Mouse (Mus musculus) kidney, embryonic 16.5 days (tissue): ENCODE data around the gene Gm10974. TPM values are rescaled to one million over a fixed set of nuclear protein-coding genes. Genes with fewer than 3 reads are reported as not detected.

ENCODE experiments used
- ATAC-seq: fragments of 200-750 bp; cut with Nextera tagmentation; 2 replicates; pipeline ENCODE4 v1.8.0; 2017; ENCODE audit warnings: moderate TSS enrichment; ENCODE audit not compliant: low FRiP score, low TSS enrichment
- H3K27ac ChIP-seq: fragments of 300-500 bp; sonication (generic); 2 replicates; pipeline ENCODE4 v1.5.1; 2014; ENCODE audit warnings: low read length
- H3K27me3 ChIP-seq: fragments of 300-500 bp; sonication (generic); 2 replicates; pipeline ENCODE4 v1.6.1; 2014; ENCODE audit warnings: low read length, control low read depth, mixed read lengths; ENCODE audit not compliant: insufficient read depth
- H3K36me3 ChIP-seq: fragments of 300-500 bp; sonication (generic); 2 replicates; pipeline ENCODE4 v1.6.1; 2014; ENCODE audit warnings: low read length, control low read depth, mixed read lengths; ENCODE audit not compliant: insufficient read depth
- H3K4me1 ChIP-seq: fragments of 300-500 bp; sonication (generic); 2 replicates; pipeline ENCODE4 v1.6.1; 2014; ENCODE audit warnings: low read length, control low read depth, mixed read lengths; ENCODE audit not compliant: insufficient read depth
- H3K4me2 ChIP-seq: fragments of 300-500 bp; sonication (generic); replicated peaks from 2 replicates; pipeline ENCODE4 v1.6.1; 2014; ENCODE audit warnings: low read depth, low read length
- H3K4me3 ChIP-seq: fragments of 300-500 bp; sonication (generic); 2 replicates; pipeline ENCODE4 v1.5.1; 2014; ENCODE audit warnings: mild to moderate bottlenecking, low read length
- H3K9ac ChIP-seq: fragments of 300-500 bp; sonication (generic); replicated peaks from 2 replicates; pipeline ENCODE4 v1.6.1; 2014; ENCODE audit warnings: low read length
- H3K9me3 ChIP-seq: fragments of 300-500 bp; sonication (generic); 2 replicates; pipeline ENCODE4 v1.6.1; 2016; ENCODE audit warnings: low read length, control low read depth
- WGBS: fragments of 180-500 bp; shearing (Covaris S2); extraction: QIAGEN DNeasy Blood & Tissue Kit; methylation state at CpG from one replicate; pipeline ENCODE4 v1.1.7; 2014; 5-methylcytosine and 5-hydroxymethylcytosine counted together
- polyA plus RNA-seq: library from polyadenylated mRNA; unstranded; fragments of >200 nt; fragmentation: Nextera tagmentation; extraction: Ambion mirVana; gene quantifications from 2 replicates; pipeline ENCODE4 v1.2.1, GENCODE M21; 2015

Gm10974 gene
- polyA plus RNA-seq, 1 experiment from 2014 or later = not detected

- no peak overlapping the region for H3K4me3 ChIP-seq
- H3K4me1 ChIP-seq = peaks cover 16% of the 10 kb centered on the region
- H3K9me3 ChIP-seq = no peaks in the 10 kb centered on the region
- H3K9ac ChIP-seq = no peak overlapping the region
- H3K36me3 ChIP-seq = no peaks in the 10 kb centered on the region
- H3K27ac ChIP-seq = no peak overlapping the region
- no peaks in the 10 kb centered on the region for H3K27me3 ChIP-seq
- 71% methylated on average over 6 of the region's 6 CpGs for WGBS
- no peak for ATAC-seq
- no peak overlapping the region for H3K4me2 ChIP-seq
Measured at GRCm38 (mm10) chr7:66409433-66409832, 43.7 kb downstream of the Gm10974 start.

GRCm38 (mm10) chr7:66413093-66413492 is 47.4 kb downstream of the Gm10974 start:
- Histone ChIP-seq H3K27me3 (no peaks in the 10 kb centered on the region), H3K9me3 (no peaks in the 10 kb centered on the region), H3K4me3 (no peak overlapping the region), H3K27ac (no peak overlapping the region), H3K36me3 (no peaks in the 10 kb centered on the region), H3K9ac (no peak overlapping the region), H3K4me1 (no peaks in the 10 kb centered on the region), H3K4me2 (no peak overlapping the region)
- WGBS = 72% methylated on average over 7 of the region's 7 CpGs
- ATAC-seq = no peak

GRCm38 (mm10) chr7:66416829-66417228 is 51.1 kb downstream of the Gm10974 start:
- ATAC-seq = no peak
- 77% methylated on average over 4 of the region's 4 CpGs for WGBS
- Histone ChIP-seq H3K36me3 (no peaks in the 10 kb centered on the region), H3K9ac (no peak overlapping the region), H3K27me3 (0 out of 2 replicates have a peak, but pooled peaks cover 4% of the 10 kb centered on the region), H3K4me3 (no peak overlapping the region), H3K9me3 (no peaks in the 10 kb centered on the region), H3K4me1 (no peaks in the 10 kb centered on the region; the same call in 1 of the 2 replicates), H3K27ac (no peak overlapping the region), H3K4me2 (no peak overlapping the region)

GRCm38 (mm10) chr7:66418981-66419380 is 53.3 kb downstream of the Gm10974 start:
- H3K27me3 ChIP-seq = 0 out of 2 replicates have a peak, but pooled peaks cover 4% of the 10 kb centered on the region
- no peak overlapping the region for H3K27ac ChIP-seq
- no peak for ATAC-seq
- no peak overlapping the region for H3K4me2 ChIP-seq
- 54% methylated on average over 12 of the region's 12 CpGs for WGBS
- H3K36me3 ChIP-seq = no peaks in the 10 kb centered on the region
- H3K9me3 ChIP-seq = no peaks in the 10 kb centered on the region
- no peak overlapping the region for H3K9ac ChIP-seq
- H3K4me3 ChIP-seq = no peak overlapping the region
- H3K4me1 ChIP-seq = no peaks in the 10 kb centered on the region; the same call in 1 of the 2 replicates

- WGBS = 66% methylated on average over 8 of the region's 8 CpGs
- H3K9me3 ChIP-seq = no peaks in the 10 kb centered on the region
- peak; percentile 63; the same call in 1 of the 2 replicates for ATAC-seq
- no peak overlapping the region for H3K9ac ChIP-seq
- no peaks in the 10 kb centered on the region for H3K36me3 ChIP-seq
- H3K27me3 ChIP-seq = peaks cover 26% of the 10 kb centered on the region
- no peak overlapping the region for H3K4me3 ChIP-seq
- H3K4me2 ChIP-seq = no peak overlapping the region
- H3K4me1 ChIP-seq = no peaks in the 10 kb centered on the region; the same call in 1 of the 2 replicates
- H3K27ac ChIP-seq = no peak overlapping the region
Measured at GRCm38 (mm10) chr7:66421903-66422302, 56.2 kb downstream of the Gm10974 start.

GRCm38 (mm10) chr7:66427053-66427436 is 61.3 kb downstream of the Gm10974 start:
- Histone ChIP-seq H3K9me3 (no peaks in the 10 kb centered on the region), H3K27me3 (peaks cover 46% of the 10 kb centered on the region), H3K4me1 (peaks cover 7% of the 10 kb centered on the region; the same call in 1 of the 2 replicates), H3K9ac (peak overlapping the region; percentile 55), H3K36me3 (no peaks in the 10 kb centered on the region), H3K4me2 (peak overlapping the region; percentile 86), H3K4me3 (peak overlapping the region; percentile 58), H3K27ac (no peak overlapping the region)
- no peak; the same call in 1 of the 2 replicates for ATAC-seq
- 1% methylated on average over 23 of the region's 23 CpGs for WGBS

- WGBS = under 1% methylated on average over 50 of the region's 56 CpGs
- Histone ChIP-seq H3K4me3 (peak within 1 kb of the TSS; percentile 58), H3K4me1 (peaks cover 7% of the 10 kb centered on the region; the same call in 1 of the 2 replicates), H3K27ac (no peak within 1 kb of the TSS), H3K9ac (peak within 1 kb of the TSS; percentile 55), H3K36me3 (no peaks in the 10 kb centered on the region), H3K9me3 (no peaks in the 10 kb centered on the region), H3K4me2 (peak within 1 kb of the TSS; percentile 86), H3K27me3 (peaks cover 46% of the 10 kb centered on the region)
- peak; percentile 91 for ATAC-seq
Measured at GRCm38 (mm10) chr7:66427437-66428161, 61.9 kb downstream of the Gm10974 start, which contains the start of gene Aldh1a3. TSS of gene Aldh1a3 (minus strand) at chr7:66427517.

- no peaks in the 10 kb centered on the region for H3K9me3 ChIP-seq
- H3K4me3 ChIP-seq = no peak overlapping the region
- 0 out of 2 replicates have a peak, but pooled peaks cover 6% of the 10 kb centered on the region for H3K27me3 ChIP-seq
- peaks cover 14% of the 10 kb centered on the region for H3K4me1 ChIP-seq
- H3K27ac ChIP-seq = no peak overlapping the region
- no peak overlapping the region for H3K4me2 ChIP-seq
- ATAC-seq = peak; percentile 46; the same call in 1 of the 2 replicates
- WGBS = 32% methylated on average over 10 of the region's 10 CpGs
- H3K36me3 ChIP-seq = no peaks in the 10 kb centered on the region
- H3K9ac ChIP-seq = no peak overlapping the region
Measured at GRCm38 (mm10) chr7:66434453-66434935, 68.8 kb downstream of the Gm10974 start.
